Mouse (Mus musculus): ENCODE data around the gene Luzp1. TPM values are rescaled to one million over a fixed set of nuclear protein-coding genes. Genes with fewer than 3 reads are reported as not detected.

The Luzp1 gene
- 88.0 and 97.0 TPM in 2 replicates for polyA plus RNA-seq (2016; fragmentation: Nextera tagmentation; extraction: Ambion mirVana)

DNA sequence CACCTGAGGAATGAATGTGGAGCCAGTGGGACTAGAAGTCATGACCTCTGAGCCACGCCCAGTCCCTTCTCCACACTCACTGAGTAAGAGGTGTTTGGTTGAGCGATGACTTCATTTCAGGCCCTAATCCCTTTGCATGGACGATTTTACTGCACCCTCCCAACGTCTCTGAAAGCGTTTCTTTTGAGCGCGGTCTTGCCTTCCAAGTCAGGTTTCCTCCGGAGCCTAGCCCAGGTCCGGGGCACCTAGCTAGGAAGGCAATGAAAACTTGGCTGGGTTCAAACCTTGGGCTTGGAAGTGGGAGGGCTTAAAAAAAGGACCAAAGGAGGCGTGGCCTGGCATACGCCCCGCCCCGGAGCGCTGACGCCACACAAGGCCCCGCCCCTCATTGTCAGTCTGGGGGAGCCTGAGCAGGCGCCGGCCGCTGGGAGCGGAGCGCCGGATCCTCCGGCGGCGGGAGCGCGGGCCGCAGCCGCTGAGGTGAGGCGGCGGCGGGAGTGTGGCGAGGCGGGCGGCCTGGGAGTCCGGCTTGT lies at the start of gene Luzp1:
Gene Luzp1, plus strand, starts transcription at position 391 of the 533 bp plus-strand sequence.
- Histone ChIP-seq H3K27me3 (peaks cover 20% of the 10 kb centered on the region), H3K9me3 (no peaks in the 10 kb centered on the region), H3K4me1 (peaks cover 23% of the 10 kb centered on the region), H3K4me2 (replicated peaks) (peak within 1 kb of the TSS; percentile 70), H3K9ac (replicated peaks) (peak within 1 kb of the TSS; percentile 83), H3K36me3 (no peaks in the 10 kb centered on the region), H3K27ac (replicated peaks) (peak within 1 kb of the TSS; percentile 95), H3K4me3 (peak within 1 kb of the TSS; percentile 75)
- ATAC-seq (ENCODE audit: low FRiP score, low read depth) = peak; percentile 93
- 2% methylated on average over 36 of the region's 36 CpGs for WGBS

DNA sequence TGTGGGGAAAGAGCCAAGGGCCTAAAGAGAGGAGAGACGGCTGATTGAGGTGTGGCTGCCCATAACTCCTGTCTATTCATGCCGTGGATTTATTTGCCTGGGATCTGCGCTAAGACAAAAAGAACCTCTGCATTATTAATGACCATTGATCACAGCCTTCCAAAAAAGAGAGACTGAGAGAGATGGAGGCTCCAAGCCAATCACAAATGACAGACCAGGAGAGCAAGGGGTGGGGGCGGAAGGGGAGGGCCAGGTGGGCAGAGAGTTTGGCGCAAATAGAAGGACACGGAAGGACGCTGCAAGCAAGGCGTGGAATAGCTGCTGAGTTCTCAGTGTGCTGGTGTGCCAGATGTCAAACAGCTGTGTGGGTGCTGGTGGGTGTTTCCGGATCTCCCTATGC lies 46.3 kb upstream of the Luzp1 start, which contains the start of gene Htr1d:
Gene Htr1d, plus strand, starts transcription at position 301 of the 400 bp plus-strand sequence.
- Histone ChIP-seq H3K4me2 (replicated peaks) (peak within 1 kb of the TSS; percentile 59), H3K36me3 (no peaks in the 10 kb centered on the region), H3K4me3 (peak within 1 kb of the TSS; percentile 38), H3K27ac (replicated peaks) (no peak within 1 kb of the TSS), H3K4me1 (peaks cover 28% of the 10 kb centered on the region), H3K27me3 (peaks cover 93% of the 10 kb centered on the region), H3K9ac (replicated peaks) (peak within 1 kb of the TSS; percentile 31), H3K9me3 (no peaks in the 10 kb centered on the region)
- no peak for ATAC-seq (ENCODE audit: low FRiP score, low read depth)
- 75% methylated on average over 9 of the region's 9 CpGs for WGBS

DNA sequence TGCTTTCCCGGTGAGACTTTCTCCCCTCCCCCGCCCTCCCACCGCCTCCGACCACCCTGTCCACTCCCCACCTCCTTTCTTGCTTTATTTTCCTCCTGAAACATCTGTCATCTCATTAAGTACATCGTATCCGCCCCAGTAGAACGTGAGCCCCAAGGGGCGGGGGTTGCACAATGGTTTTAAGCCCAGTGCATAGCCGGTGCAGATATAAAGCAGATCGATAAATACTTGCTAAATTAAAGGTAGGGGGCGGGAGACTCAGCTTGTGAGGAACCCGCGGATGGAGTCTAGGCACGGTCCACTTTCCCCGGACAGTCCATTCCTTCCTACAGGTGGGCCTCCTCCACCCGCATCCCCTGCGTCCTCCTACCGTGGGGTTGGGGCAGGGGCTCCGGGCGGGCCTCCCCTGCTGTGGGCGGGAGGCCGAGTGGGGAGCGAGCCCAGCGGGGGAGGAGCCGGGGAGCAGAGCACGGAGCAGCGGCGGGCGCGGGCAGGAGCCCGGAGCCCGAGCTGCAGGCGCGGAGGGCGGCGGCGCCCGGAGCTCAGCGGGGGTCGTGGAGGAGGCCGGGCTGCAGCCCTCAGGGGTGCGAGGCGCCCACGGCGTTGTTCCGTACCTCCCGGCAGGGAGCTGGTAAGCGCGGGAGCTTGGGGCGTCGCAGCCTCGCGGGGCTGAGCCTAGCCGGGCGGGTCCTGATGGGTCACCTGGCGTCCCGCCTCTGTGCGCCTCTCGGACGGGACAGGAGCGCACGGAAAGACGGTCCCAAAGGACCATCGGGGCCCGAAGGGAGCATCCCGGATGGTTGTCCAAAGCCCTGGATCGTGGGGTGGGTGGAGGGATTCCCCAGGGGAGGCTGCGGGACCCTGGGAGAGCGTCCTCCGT lies 45.2 kb upstream of the Luzp1 start:
- Histone ChIP-seq H3K36me3 (no peaks in the 10 kb centered on the region), H3K4me1 (peaks cover 22% of the 10 kb centered on the region), H3K27me3 (peaks cover 93% of the 10 kb centered on the region), H3K9me3 (no peaks in the 10 kb centered on the region), H3K4me3 (peak overlapping the region; percentile 38), H3K27ac (replicated peaks) (no peak overlapping the region), H3K9ac (replicated peaks) (peak overlapping the region; percentile 31), H3K4me2 (replicated peaks) (peak overlapping the region; percentile 59)
- WGBS = 1% methylated on average over 70 of the region's 70 CpGs
- ATAC-seq (ENCODE audit: low FRiP score, low read depth) = peak; percentile 34; the same call in 1 of the 2 replicates

DNA sequence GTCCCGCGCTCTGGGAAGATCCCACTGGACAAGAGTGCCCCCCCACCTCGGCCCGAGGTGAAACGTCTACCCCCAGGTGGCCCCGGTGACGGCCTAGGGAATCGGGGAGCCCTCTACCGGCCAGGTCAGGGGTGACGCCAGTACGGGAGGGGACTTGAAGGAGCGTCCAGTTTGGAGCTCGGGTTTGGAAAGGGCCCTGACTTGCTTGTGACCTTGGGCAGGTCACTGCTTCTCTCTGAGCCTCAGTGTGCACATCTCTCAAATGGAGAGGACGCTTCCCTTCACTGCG lies 44.6 kb upstream of the Luzp1 start:
- no peaks in the 10 kb centered on the region for H3K9me3 ChIP-seq
- ATAC-seq (ENCODE audit: low FRiP score, low read depth) = no peak
- peaks cover 22% of the 10 kb centered on the region for H3K4me1 ChIP-seq
- no peak overlapping the region for H3K9ac ChIP-seq (replicated peaks)
- no peak overlapping the region for H3K27ac ChIP-seq (replicated peaks)
- H3K4me3 ChIP-seq = peak overlapping the region; percentile 38
- H3K36me3 ChIP-seq = no peaks in the 10 kb centered on the region
- H3K4me2 ChIP-seq (replicated peaks) = peak overlapping the region; percentile 59
- peaks cover 93% of the 10 kb centered on the region for H3K27me3 ChIP-seq
- under 1% methylated on average over 15 of the region's 15 CpGs for WGBS

DNA sequence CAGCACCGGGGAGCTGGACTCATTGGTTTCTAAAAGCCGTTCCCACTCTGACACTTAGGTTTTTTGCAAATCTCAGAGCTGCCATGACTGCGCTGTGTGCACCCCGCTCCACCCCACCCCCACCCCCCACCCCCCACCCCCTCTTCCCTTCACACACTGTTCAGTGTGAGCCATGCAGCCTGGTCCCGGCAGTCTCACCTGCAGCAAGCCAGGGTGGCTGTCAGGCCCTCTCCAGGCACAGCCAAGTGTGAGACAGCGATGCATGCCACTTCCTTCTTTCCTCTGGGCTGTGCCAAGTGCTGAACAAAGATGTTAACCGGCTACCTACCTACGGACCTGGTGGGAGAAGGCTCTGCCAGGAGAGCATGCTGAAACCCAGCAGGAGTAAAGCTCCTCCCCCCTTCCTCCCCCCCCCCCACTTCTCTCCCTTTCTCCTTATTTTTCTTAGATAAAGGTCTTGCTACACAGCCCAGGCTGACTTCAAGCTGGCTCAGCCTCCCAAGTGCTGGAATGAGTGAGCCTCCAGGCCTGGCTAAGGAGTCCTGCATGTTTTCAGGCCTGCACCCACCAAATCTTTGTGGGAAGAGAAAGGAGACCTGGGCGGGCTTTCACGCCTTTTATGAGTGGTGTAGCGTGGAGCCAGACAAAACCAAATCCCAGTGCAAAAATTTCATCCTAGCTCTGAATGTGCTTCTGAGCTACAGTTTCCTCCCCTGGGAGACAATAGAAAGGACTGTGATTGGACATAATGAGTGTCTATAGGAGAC lies 38.8 kb upstream of the Luzp1 start:
- H3K4me1 ChIP-seq = peaks cover 16% of the 10 kb centered on the region
- H3K4me3 ChIP-seq = no peak overlapping the region
- 0 out of 2 replicates have a peak, but pooled peaks have one; percentile 41 for ATAC-seq (ENCODE audit: low FRiP score, low read depth)
- no peak overlapping the region for H3K9ac ChIP-seq (replicated peaks)
- 24% methylated on average over 11 of the region's 11 CpGs for WGBS
- H3K27ac ChIP-seq (replicated peaks) = peak overlapping the region; percentile 22; the same call in 1 of the 2 replicates
- 0 out of 2 replicates have a peak overlapping the region, but pooled peaks have one; percentile 2 for H3K4me2 ChIP-seq (replicated peaks)
- peaks cover 43% of the 10 kb centered on the region for H3K27me3 ChIP-seq
- H3K9me3 ChIP-seq = no peaks in the 10 kb centered on the region
- no peaks in the 10 kb centered on the region for H3K36me3 ChIP-seq

DNA sequence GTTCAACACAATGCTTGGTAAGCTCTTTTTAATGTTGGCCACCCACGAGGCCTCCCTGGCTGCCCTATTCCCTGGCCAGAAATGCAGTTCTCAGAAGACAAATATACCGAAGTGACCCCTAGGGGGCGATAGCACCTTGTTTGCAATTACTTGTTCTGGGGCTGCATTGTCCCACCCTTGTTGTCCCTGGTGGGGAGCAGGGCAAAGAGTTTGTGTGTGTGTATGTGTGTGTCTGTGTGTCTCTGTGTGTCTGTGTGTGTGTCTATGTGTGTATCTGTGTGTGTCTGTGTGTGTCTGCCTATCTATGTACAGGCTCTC lies 38.2 kb upstream of the Luzp1 start:
- Histone ChIP-seq H3K9ac (replicated peaks) (no peak overlapping the region), H3K4me3 (no peak overlapping the region), H3K4me2 (replicated peaks) (no peak overlapping the region), H3K9me3 (no peaks in the 10 kb centered on the region), H3K27ac (replicated peaks) (peak overlapping the region; percentile 22; the same call in 1 of the 2 replicates), H3K36me3 (no peaks in the 10 kb centered on the region), H3K27me3 (peaks cover 38% of the 10 kb centered on the region), H3K4me1 (peaks cover 16% of the 10 kb centered on the region)
- 0% methylated on average over 3 of the region's 3 CpGs for WGBS
- peak; percentile 58 for ATAC-seq (ENCODE audit: low FRiP score, low read depth)

DNA sequence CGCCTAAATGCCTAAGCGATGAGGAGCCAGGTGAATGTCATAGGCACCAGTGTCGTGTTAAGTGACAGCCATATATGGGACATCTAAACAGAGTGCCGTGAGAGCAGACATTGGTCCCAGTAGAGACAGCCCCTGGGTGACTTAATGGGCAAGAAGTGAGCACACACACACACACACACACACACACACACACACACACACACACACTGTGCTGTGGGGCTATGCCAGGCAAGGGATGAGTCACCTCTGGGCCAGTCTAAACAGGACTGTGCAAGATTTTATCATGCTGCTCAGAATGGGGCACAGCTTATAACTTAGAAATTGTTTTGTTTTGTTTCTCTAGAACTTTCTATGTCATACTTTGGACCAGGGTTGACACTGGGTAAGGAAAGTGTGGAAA lies 35.5 kb upstream of the Luzp1 start:
- Histone ChIP-seq H3K27me3 (peaks cover 16% of the 10 kb centered on the region), H3K27ac (replicated peaks) (no peak overlapping the region), H3K36me3 (no peaks in the 10 kb centered on the region), H3K4me3 (no peak overlapping the region), H3K4me1 (peaks cover 16% of the 10 kb centered on the region), H3K9me3 (no peaks in the 10 kb centered on the region), H3K9ac (replicated peaks) (no peak overlapping the region), H3K4me2 (replicated peaks) (no peak overlapping the region)
- ATAC-seq (ENCODE audit: low FRiP score, low read depth) = no peak
- 91% methylated on average over 4 of the region's 4 CpGs for WGBS

DNA sequence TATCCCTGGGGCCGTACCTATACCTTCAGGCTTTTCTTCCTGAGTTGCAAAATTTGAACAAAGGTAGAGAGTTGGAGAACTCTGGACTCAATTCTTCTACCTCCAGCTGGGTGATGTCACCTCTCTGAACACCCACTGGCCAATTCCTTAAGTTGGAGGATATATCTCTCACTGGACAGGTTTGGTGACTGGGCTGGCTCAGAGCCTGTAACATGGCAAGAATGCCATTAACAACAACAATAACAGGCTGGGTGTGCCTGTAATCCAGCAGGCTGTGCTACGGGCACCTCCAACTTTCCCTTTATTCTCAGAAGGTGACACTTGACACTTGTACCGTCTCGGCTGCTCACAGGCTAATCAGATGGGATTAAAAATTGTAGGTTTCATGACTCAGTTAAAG lies 30.5 kb upstream of the Luzp1 start:
- Histone ChIP-seq H3K9ac (replicated peaks) (no peak overlapping the region), H3K36me3 (no peaks in the 10 kb centered on the region), H3K4me1 (no peaks in the 10 kb centered on the region), H3K4me3 (no peak overlapping the region), H3K27ac (replicated peaks) (no peak overlapping the region), H3K27me3 (no peaks in the 10 kb centered on the region), H3K9me3 (no peaks in the 10 kb centered on the region), H3K4me2 (replicated peaks) (no peak overlapping the region)
- no peak for ATAC-seq (ENCODE audit: low FRiP score, low read depth)
- WGBS = 53% methylated on average over 4 of the region's 4 CpGs

DNA sequence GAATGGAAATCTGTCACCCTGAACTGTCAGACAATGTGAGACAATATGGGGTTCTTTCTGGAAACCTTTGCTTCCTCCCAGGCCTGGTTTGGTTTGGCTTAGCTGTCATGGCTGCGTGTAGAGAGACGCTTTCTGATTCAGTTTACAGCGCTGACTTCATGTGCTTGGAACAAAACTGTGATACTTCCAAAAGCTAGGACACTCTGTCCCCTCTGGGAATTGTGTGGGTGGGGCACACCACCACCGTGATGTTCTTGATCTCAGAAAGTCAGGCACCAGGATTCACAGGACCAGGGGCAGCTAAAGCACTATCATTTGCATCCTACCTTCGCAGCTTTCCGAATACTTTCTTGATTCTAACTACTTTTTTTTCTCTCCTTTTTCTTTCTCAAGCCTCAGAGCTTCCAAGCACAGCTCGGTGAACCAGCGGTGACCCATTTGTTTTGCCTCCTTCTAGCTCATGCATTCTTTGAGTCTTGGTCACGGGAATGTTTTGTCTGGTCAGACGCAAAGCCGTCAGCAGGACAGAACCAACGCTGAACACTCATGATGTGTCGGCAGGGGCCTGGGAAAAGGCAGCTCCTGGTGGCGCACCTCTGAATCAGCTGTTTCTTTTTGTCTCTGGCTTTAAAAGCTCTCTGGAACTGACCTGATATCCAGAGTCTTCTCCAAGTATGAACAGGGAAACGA lies 28.1 kb upstream of the Luzp1 start:
- 72% methylated on average over 15 of the region's 15 CpGs for WGBS
- no peak overlapping the region for H3K4me3 ChIP-seq
- H3K4me2 ChIP-seq (replicated peaks) = no peak overlapping the region
- no peaks in the 10 kb centered on the region for H3K27me3 ChIP-seq
- H3K27ac ChIP-seq (replicated peaks) = no peak overlapping the region
- no peak for ATAC-seq (ENCODE audit: low FRiP score, low read depth)
- H3K9ac ChIP-seq (replicated peaks) = no peak overlapping the region
- no peaks in the 10 kb centered on the region for H3K36me3 ChIP-seq
- no peaks in the 10 kb centered on the region for H3K9me3 ChIP-seq
- no peaks in the 10 kb centered on the region for H3K4me1 ChIP-seq

DNA sequence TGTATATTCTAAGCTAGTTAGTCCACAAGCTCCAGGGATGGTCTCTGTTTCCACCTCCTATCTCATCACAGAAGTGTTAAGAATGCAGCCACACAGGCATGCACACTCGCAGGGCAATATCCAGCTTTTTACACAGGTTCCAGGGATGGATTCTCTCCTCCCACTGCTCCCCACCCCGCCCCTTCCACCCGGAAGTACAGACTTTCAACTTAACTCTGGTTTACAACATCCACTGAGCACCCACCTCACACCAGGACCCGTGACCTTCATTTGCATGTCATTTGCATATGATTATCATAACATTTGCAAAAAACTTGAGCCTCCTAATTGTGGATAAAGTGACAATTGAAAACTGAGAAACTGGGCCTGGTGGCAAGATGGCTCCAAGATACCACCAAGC lies 25.0 kb upstream of the Luzp1 start:
- H3K36me3 ChIP-seq = no peaks in the 10 kb centered on the region
- no peak overlapping the region for H3K4me3 ChIP-seq
- WGBS = 78% methylated on average over 4 of the region's 4 CpGs
- no peaks in the 10 kb centered on the region for H3K4me1 ChIP-seq
- H3K9me3 ChIP-seq = no peaks in the 10 kb centered on the region
- no peak overlapping the region for H3K4me2 ChIP-seq (replicated peaks)
- no peaks in the 10 kb centered on the region for H3K27me3 ChIP-seq
- H3K9ac ChIP-seq (replicated peaks) = no peak overlapping the region
- no peak overlapping the region for H3K27ac ChIP-seq (replicated peaks)
- no peak for ATAC-seq (ENCODE audit: low FRiP score, low read depth)

DNA sequence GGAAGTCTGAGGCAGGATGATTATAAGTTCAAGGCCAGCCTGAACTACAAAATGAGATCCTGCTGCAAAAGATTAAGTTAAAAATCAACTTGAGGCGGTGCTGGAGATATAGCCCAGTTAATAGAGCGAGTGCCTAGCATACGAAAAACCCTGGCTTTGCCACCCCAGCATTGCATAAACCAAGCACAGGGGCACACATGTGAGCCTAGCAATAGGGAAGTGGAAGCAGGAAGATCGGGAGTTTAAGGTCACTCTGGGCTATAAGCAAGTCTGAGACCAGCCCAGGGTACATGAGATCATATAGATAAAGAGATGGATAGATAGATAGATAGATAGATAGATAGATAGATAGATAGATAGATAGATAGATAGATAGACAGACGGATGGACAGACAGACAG lies 19.8 kb upstream of the Luzp1 start:
- no peak overlapping the region for H3K27ac ChIP-seq (replicated peaks)
- H3K4me1 ChIP-seq = peaks cover 7% of the 10 kb centered on the region
- no peak overlapping the region for H3K4me3 ChIP-seq
- 88% methylated on average over 5 of the region's 5 CpGs for WGBS
- no peak overlapping the region for H3K4me2 ChIP-seq (replicated peaks)
- no peaks in the 10 kb centered on the region for H3K9me3 ChIP-seq
- H3K36me3 ChIP-seq = no peaks in the 10 kb centered on the region
- no peaks in the 10 kb centered on the region for H3K27me3 ChIP-seq
- H3K9ac ChIP-seq (replicated peaks) = no peak overlapping the region
- ATAC-seq (ENCODE audit: low FRiP score, low read depth) = no peak
